Comparison of ENCODE assay signal across 8 mouse cellular contexts in genomic region chr6:41761702-41762369, GRCm38 (mm10). TPM values are rescaled to one million over a fixed set of nuclear protein-coding genes. Genes with fewer than 3 reads are reported as not detected.
DNase-seq lines count a peak whose midpoint lies in the region; ATAC-seq and TF ChIP-seq lines count a peak whose summit lies in the region.

No protein-coding gene starts in this region.

- no peaks in the 10 kb centered on the region for H3K4me1 ChIP-seq in spleen, adult 2 months (ENCODE audit: control insufficient read depth, insufficient read depth, insufficient read length)
- no peaks in the 10 kb centered on the region for H3K4me1 ChIP-seq in forebrain, embryonic 13.5 days
- no peaks in the 10 kb centered on the region for H3K4me1 ChIP-seq in hindbrain, postnatal 0 days (ENCODE audit: insufficient read depth, low read length)

- H3K27me3 ChIP-seq in spleen, adult 2 months (ENCODE audit: control insufficient read depth, insufficient read depth, low read length): no peaks in the 10 kb centered on the region
- no peaks in the 10 kb centered on the region for H3K27me3 ChIP-seq in forebrain, embryonic 13.5 days
- no peaks in the 10 kb centered on the region for H3K27me3 ChIP-seq in hindbrain, postnatal 0 days (ENCODE audit: insufficient read depth, low read length)

- no peaks in the 10 kb centered on the region for H3K36me3 ChIP-seq in spleen, adult 2 months (ENCODE audit: control insufficient read depth, insufficient read depth, low read length)
- H3K36me3 ChIP-seq in forebrain, embryonic 13.5 days (ENCODE audit: poor library complexity, severe bottlenecking): no peaks in the 10 kb centered on the region
- H3K36me3 ChIP-seq in hindbrain, postnatal 0 days (ENCODE audit: insufficient read depth, low read length): no peaks in the 10 kb centered on the region

- no peak overlapping the region for H3K27ac ChIP-seq in spleen, adult 2 months (ENCODE audit: insufficient read depth, low read length)
- H3K27ac ChIP-seq in forebrain, embryonic 13.5 days: no peak overlapping the region
- no peak overlapping the region for H3K27ac ChIP-seq in hindbrain, postnatal 0 days

- no peak overlapping the region for H3K4me2 ChIP-seq in forebrain, embryonic 13.5 days
- no peak overlapping the region for H3K4me2 ChIP-seq in hindbrain, postnatal 0 days (ENCODE audit: low read depth, low read length)

- ATAC-seq in forebrain, embryonic 13.5 days: peak; percentile 96
- peak; percentile 92 for ATAC-seq in hindbrain, postnatal 0 days

- H3K9ac ChIP-seq in forebrain, embryonic 13.5 days: no peak overlapping the region
- H3K9ac ChIP-seq in hindbrain, postnatal 0 days (replicated peaks; ENCODE audit: low read length): no peak overlapping the region

- no peak for TF ChIP-seq POLR2A in spleen, adult 2 months (IDR thresholded peaks at IDR 0.05; ENCODE audit: low read depth, low read length)

- H3K9me3 ChIP-seq in forebrain, embryonic 13.5 days (replicated peaks): no peaks in the 10 kb centered on the region
- H3K9me3 ChIP-seq in hindbrain, postnatal 0 days (ENCODE audit: low read length): no peaks in the 10 kb centered on the region

- no peak overlapping the region for H3K4me3 ChIP-seq in spleen, adult 2 months (ENCODE audit: extremely low read depth, insufficient read depth, insufficient read length)
- no peak overlapping the region for H3K4me3 ChIP-seq in forebrain, embryonic 13.5 days
- H3K4me3 ChIP-seq in hindbrain, postnatal 0 days (ENCODE audit: low read length): no peak overlapping the region

- DNase-seq in spleen, adult 2 months (ENCODE audit: low read depth in 1 of 2, low spot score in 2 of 2): peak in 1 of 2 experiments; percentile 5
- no peak for DNase-seq in spleen, adult 12 weeks (ENCODE audit: low spot score)
- peak; percentile 65 for DNase-seq in c-Kit-positive CD71-positive TER-119-positive erythroid progenitor cells, embryonic 14.5 days (ENCODE audit: low spot score)
- peak; percentile 91 for DNase-seq in hindbrain, postnatal 0 days (ENCODE audit: low spot score)
- peak; percentile 43 to 81 for DNase-seq in layer of hippocampus, postnatal 14 days (ENCODE audit: low spot score in 2 of 2)
- DNase-seq in lung, postnatal 36 days: peak; percentile 76
- peak; percentile 39 for DNase-seq in right cerebral cortex, postnatal 4 days

- 2% methylated on average over 1 of the region's 1 CpGs for whole genome bisulfite sequencing in spleen, adult 2 months
- 3% methylated on average over 1 of the region's 1 CpGs for WGBS in forebrain, embryonic 13.5 days
- WGBS in hindbrain, postnatal 0 days: 11% methylated on average over 1 of the region's 1 CpGs

- peak; percentile 37; the same call in 1 of the 2 replicates for TF ChIP-seq CTCF in spleen, adult 2 months (IDR thresholded peaks at IDR 0.05; ENCODE audit: extremely low read depth, insufficient read depth, insufficient read length, insufficient replicate concordance)
- peak; percentile 96 for TF ChIP-seq CTCF in hindbrain, postnatal 0 days (IDR thresholded peaks at IDR 0.05; ENCODE audit: low read depth)

RNA-seq across cellular contexts. Expression of gene Olfr459, which starts 13.1 kb away (rescaled TPM):
- polyA plus RNA-seq in spleen, adult 2 months (2012; rRNA removed): not detected in 2 replicates
- not detected in 2 replicates for polyA plus RNA-seq in forebrain, embryonic 13.5 days (2015; fragmentation: Nextera tagmentation; extraction: Ambion mirVana)
- not detected in 2 replicates for total RNA-seq in hindbrain, postnatal 0 days (2014; rRNA removed)
- polyA plus RNA-seq in hindbrain, postnatal 0 days (2015; fragmentation: Nextera tagmentation; extraction: Ambion mirVana): not detected in 2 replicates
- not detected for total RNA-seq in layer of hippocampus, postnatal 14 days (2021)

RNA-seq across cellular contexts. Expression of gene Kel, which starts 57.7 kb away (rescaled TPM):
- 30.9 and 39.8 TPM in 2 replicates for polyA plus RNA-seq in spleen, adult 2 months (2012; rRNA removed)
- 0.81 and 2.9 TPM in 2 replicates for polyA plus RNA-seq in forebrain, embryonic 13.5 days (2015; fragmentation: Nextera tagmentation; extraction: Ambion mirVana)
- total RNA-seq in hindbrain, postnatal 0 days (2014; rRNA removed): not detected in 2 replicates
- polyA plus RNA-seq in hindbrain, postnatal 0 days (2015; fragmentation: Nextera tagmentation; extraction: Ambion mirVana): 0.06 TPM in 1 of 2 replicates, not detected in the other
- not detected for total RNA-seq in layer of hippocampus, postnatal 14 days (2021)
